Mouse (Mus musculus) small intestine, adult 2 months (tissue): ENCODE data around the gene Slc7a4. TPM values are rescaled to one million over a fixed set of nuclear protein-coding genes. Genes with fewer than 3 reads are reported as not detected.
"Not testable (repeated sequence)": the region's sequence is repeated elsewhere in the genome, so short reads cannot be mapped to it uniquely, and the experiment has no call there.

ENCODE experiments used
- H3K27ac ChIP-seq: fragments of 200-500 bp; 2 replicates; pipeline ENCODE4 v1.5.1; 2012; ENCODE audit warnings: low read depth, low read length, control low read depth, inconsistent platforms; ENCODE audit not compliant: insufficient read depth
- H3K27me3 ChIP-seq: fragments of 200-500 bp; 2 replicates; pipeline ENCODE4 v1.6.1; 2012; ENCODE audit warnings: mild to moderate bottlenecking, moderate library complexity, low read length, inconsistent platforms; ENCODE audit not compliant: control insufficient read depth, insufficient read depth
- H3K36me3 ChIP-seq: fragments of 200-500 bp; 2 replicates; pipeline ENCODE4 v1.6.1; 2012; ENCODE audit warnings: mild to moderate bottlenecking, low read length, control low read depth, inconsistent platforms; ENCODE audit not compliant: control insufficient read depth, insufficient read depth
- H3K4me1 ChIP-seq: fragments of 200-500 bp; 2 replicates; pipeline ENCODE4 v1.6.1; 2012; ENCODE audit warnings: low read length, inconsistent platforms, mixed read lengths; ENCODE audit not compliant: control insufficient read depth, insufficient read depth, insufficient read length
- H3K4me3 ChIP-seq: fragments of 200-500 bp; 2 replicates; pipeline ENCODE4 v1.5.1; 2012; ENCODE audit warnings: low read depth, mild to moderate bottlenecking, control low read depth, inconsistent platforms, low read length, moderate library complexity
- CTCF ChIP-seq: fragments of 200-500 bp; IDR thresholded peaks from 2 replicates; pipeline ENCODE4 v1.5.1; 2012; ENCODE audit warnings: low read depth, mild to moderate bottlenecking, control low read depth, inconsistent platforms, low read length, moderate library complexity, mixed read lengths; ENCODE audit not compliant: insufficient replicate concordance, insufficient read length; ENCODE audit errors: extremely low read depth
- POLR2A ChIP-seq: fragments of 200-500 bp; IDR thresholded peaks from 2 replicates; pipeline ENCODE4 v1.6.1; 2012; ENCODE audit warnings: low read depth, mild to moderate bottlenecking, control low read depth, inconsistent platforms, low read length, moderate library complexity
- WGBS: fragments of 180-500 bp; shearing (Covaris S2); methylation state at CpG from one replicate; pipeline ENCODE4 v1.1.7; 2018; 5-methylcytosine and 5-hydroxymethylcytosine counted together
- polyA plus RNA-seq: library from polyadenylated mRNA; depleted of rRNA; stranded (reverse); fragments of >200 nt; gene quantifications from 2 replicates; pipeline ENCODE4 v1.2.3, GENCODE M21; 2012

The Slc7a4 gene
- polyA plus RNA-seq, 1 experiment = 13.5 TPM

- no peaks in the 10 kb centered on the region for H3K36me3 ChIP-seq
- no peak overlapping the region for H3K27ac ChIP-seq
- TF ChIP-seq CTCF (no peak), POLR2A (no peak)
- no peaks in the 10 kb centered on the region for H3K4me1 ChIP-seq
- no peaks in the 10 kb centered on the region for H3K27me3 ChIP-seq
- WGBS = 77% methylated on average over 5 of the region's 5 CpGs
- H3K4me3 ChIP-seq = no peak overlapping the region
Observed at GRCm38 (mm10) chr16:17616212-17616611, 33.2 kb upstream of the Slc7a4 start.

- not testable (repeated sequence) for H3K27ac ChIP-seq, H3K4me3 ChIP-seq, H3K36me3 ChIP-seq, H3K4me1 ChIP-seq, H3K27me3 ChIP-seq
- peak; percentile 48; the same call in 1 of the 2 replicates for TF ChIP-seq CTCF
- WGBS = 92% methylated on average over 6 of the region's 6 CpGs
Observed at GRCm38 (mm10) chr16:17614740-17615139, 31.7 kb upstream of the Slc7a4 start.

- Histone ChIP-seq H3K27me3 (no peaks in the 10 kb centered on the region; the same call in 1 of the 2 replicates), H3K27ac (no peak overlapping the region), H3K4me3 (no peak overlapping the region), H3K36me3 (no peaks in the 10 kb centered on the region), H3K4me1 (no peaks in the 10 kb centered on the region)
- TF ChIP-seq CTCF (no peak), POLR2A (no peak)
- 40% methylated on average over 4 of the region's 4 CpGs for whole genome bisulfite sequencing
Observed at GRCm38 (mm10) chr16:17611383-17611782, 28.4 kb upstream of the Slc7a4 start.

GRCm38 (mm10) chr16:17605684-17606083 lies 22.7 kb upstream of the Slc7a4 start:
- 71% methylated on average over 5 of the region's 5 CpGs for WGBS
- no peak for TF ChIP-seq CTCF
- no peaks in the 10 kb centered on the region for H3K27me3 ChIP-seq
- H3K36me3 ChIP-seq = no peaks in the 10 kb centered on the region
- no peaks in the 10 kb centered on the region for H3K4me1 ChIP-seq
- no peak overlapping the region for H3K27ac ChIP-seq
- no peak overlapping the region for H3K4me3 ChIP-seq

GRCm38 (mm10) chr16:17604941-17605340 lies 21.9 kb upstream of the Slc7a4 start:
- 71% methylated on average over 4 of the region's 4 CpGs for WGBS
- Histone ChIP-seq H3K36me3 (no peaks in the 10 kb centered on the region), H3K4me3 (no peak overlapping the region), H3K27ac (no peak overlapping the region), H3K27me3 (no peaks in the 10 kb centered on the region), H3K4me1 (no peaks in the 10 kb centered on the region)
- TF ChIP-seq POLR2A = no peak
- TF ChIP-seq CTCF = no peak

- no peaks in the 10 kb centered on the region for H3K4me1 ChIP-seq
- H3K27ac ChIP-seq = no peak overlapping the region
- no peaks in the 10 kb centered on the region for H3K27me3 ChIP-seq
- no peak overlapping the region for H3K4me3 ChIP-seq
- 23% methylated on average over 3 of the region's 3 CpGs for WGBS
- TF ChIP-seq CTCF = no peak
- no peak for TF ChIP-seq POLR2A
- H3K36me3 ChIP-seq = no peaks in the 10 kb centered on the region
Observed at GRCm38 (mm10) chr16:17600944-17601562, 18.0 kb upstream of the Slc7a4 start.

- Histone ChIP-seq H3K4me3 (no peak overlapping the region), H3K27ac (no peak overlapping the region), H3K36me3 (no peaks in the 10 kb centered on the region), H3K27me3 (no peaks in the 10 kb centered on the region), H3K4me1 (no peaks in the 10 kb centered on the region)
- 68% methylated on average over 2 of the region's 2 CpGs for WGBS
- TF ChIP-seq CTCF (no peak), POLR2A (no peak)
Observed at GRCm38 (mm10) chr16:17590731-17591130, 7.7 kb upstream of the Slc7a4 start.
